Mouse (Mus musculus): Measurements from ENCODE around the gene Hdgfl2. TPM values are rescaled to one million over a fixed set of nuclear protein-coding genes. Genes with fewer than 3 reads are reported as not detected.
"Not testable (repeated sequence)": the region's sequence is repeated elsewhere in the genome, so short reads cannot be mapped to it uniquely, and the experiment has no call there.

Hdgfl2 gene
- polyA plus RNA-seq, 1 experiment from 2014 or later, result 37.2 TPM

DNA sequence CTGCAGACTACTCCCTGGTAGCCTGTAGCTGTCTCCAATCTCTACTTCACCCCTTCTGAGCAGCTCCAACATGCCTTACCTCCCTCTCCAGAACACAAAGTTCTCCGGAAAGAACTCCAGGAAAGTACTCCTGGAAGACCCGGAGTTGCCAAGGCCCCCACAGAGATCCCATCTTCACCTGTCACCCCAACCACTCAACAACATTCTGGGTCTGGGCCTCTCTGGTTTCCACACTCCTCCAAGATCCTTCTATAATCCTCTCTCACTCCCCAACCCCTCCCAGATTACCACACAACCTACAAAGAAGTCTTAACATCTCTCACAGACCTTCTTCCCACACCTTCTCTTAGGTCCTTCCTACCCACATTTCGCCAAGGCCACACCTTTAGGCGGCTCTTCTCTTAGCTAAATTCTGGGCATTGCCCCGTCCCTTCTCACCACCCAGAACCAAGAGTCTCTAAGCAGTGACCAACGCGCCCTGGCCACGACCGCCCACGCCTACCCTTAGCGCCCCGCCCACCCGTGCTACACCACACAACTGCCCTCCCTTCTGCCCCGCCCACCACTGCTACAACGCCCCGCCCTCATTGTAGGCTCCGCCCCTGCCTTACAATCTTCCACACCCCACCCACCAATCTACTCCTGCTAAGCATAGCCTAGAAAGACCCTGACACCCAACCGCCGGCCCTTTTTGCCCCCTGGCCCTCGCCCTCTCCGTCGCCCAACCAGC, 5.2 kb upstream of the Hdgfl2 start:
- H3K27ac ChIP-seq (ENCODE audit: low read length), result peak overlapping the region; percentile 99
- H3K9me3 ChIP-seq (replicated peaks; ENCODE audit: control insufficient read depth, low read length), result no peaks in the 10 kb centered on the region
- H3K4me3 ChIP-seq (ENCODE audit: low read depth, low read length), result peak overlapping the region; percentile 86
- H3K27me3 ChIP-seq (ENCODE audit: control insufficient read depth, insufficient read depth, low read depth, low read length), result no peaks in the 10 kb centered on the region
- peaks cover 25% of the 10 kb centered on the region for H3K4me1 ChIP-seq (ENCODE audit: control insufficient read depth, low read depth, low read length)
- H3K36me3 ChIP-seq (ENCODE audit: control insufficient read depth, insufficient read depth), result peaks cover 17% of the 10 kb centered on the region
- ATAC-seq (ENCODE audit: low read depth), result peak; percentile 17
- peak overlapping the region; percentile 98 for H3K4me2 ChIP-seq (ENCODE audit: low read depth, low read length)
- peak overlapping the region; percentile 76 for H3K9ac ChIP-seq (ENCODE audit: low read depth, low read length)
- WGBS (ENCODE audit: insufficient replicate concordance), result 7% methylated on average over 22 of the region's 22 CpGs

DNA sequence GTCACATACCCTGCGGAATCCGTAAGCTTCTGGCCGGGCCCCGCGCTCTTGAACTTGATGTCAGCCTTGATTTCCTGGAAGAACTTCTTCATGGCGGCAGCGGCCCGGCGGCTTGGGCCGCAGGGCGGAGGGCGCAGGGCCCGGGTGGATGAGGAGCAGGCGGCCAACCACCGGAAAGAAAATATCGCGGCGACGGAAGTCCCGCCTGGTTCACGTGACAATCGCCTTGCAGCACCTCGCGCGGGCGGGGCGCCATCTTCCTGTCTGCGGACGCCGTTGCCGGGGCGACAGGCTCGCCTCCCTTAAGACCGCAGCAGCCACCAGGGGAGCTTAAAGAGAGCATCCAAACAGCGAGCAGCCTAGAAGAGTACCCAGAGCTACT, 4.6 kb upstream of the Hdgfl2 start, which contains the start of gene Ubxn6:
Gene Ubxn6, minus strand, starts transcription at position 202 of the 382 bp plus-strand sequence.
- Histone ChIP-seq H3K4me1 (ENCODE audit: control insufficient read depth, low read depth, low read length) (peaks cover 25% of the 10 kb centered on the region), H3K9me3 (replicated peaks; ENCODE audit: control insufficient read depth, low read length) (no peaks in the 10 kb centered on the region), H3K4me2 (ENCODE audit: low read depth, low read length) (peak within 1 kb of the TSS; percentile 98), H3K36me3 (ENCODE audit: control insufficient read depth, insufficient read depth) (peaks cover 11% of the 10 kb centered on the region), H3K27me3 (ENCODE audit: control insufficient read depth, insufficient read depth, low read depth, low read length) (no peaks in the 10 kb centered on the region), H3K4me3 (ENCODE audit: low read depth, low read length) (peak within 1 kb of the TSS; percentile 86), H3K27ac (ENCODE audit: low read length) (peak within 1 kb of the TSS; percentile 99), H3K9ac (ENCODE audit: low read depth, low read length) (peak within 1 kb of the TSS; percentile 76)
- ATAC-seq (ENCODE audit: low read depth), result peak; percentile 17
- WGBS (ENCODE audit: insufficient replicate concordance), result 0% methylated on average over 35 of the region's 35 CpGs

DNA sequence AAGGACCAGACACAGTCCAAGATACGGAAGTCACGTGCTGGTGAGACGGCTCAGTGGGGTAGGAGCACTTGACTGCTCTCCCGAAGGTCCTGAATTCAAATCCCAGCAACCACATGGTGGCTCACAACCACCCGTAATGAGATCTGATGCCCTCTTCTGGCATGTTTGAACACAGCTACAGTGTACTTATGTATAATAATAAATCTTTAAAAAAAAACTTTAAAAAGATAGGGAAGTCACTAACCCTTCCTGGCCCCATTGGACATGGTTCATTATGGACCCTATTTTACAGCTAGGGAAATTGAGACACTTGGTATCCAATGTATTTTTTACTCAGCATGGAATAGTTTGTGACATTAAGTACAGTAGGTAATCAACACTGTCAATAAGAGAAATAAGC, 1.9 kb upstream of the Hdgfl2 start:
- H3K27me3 ChIP-seq (ENCODE audit: control insufficient read depth, insufficient read depth, low read depth, low read length), result no peaks in the 10 kb centered on the region
- H3K9me3 ChIP-seq (replicated peaks; ENCODE audit: control insufficient read depth, low read length), result no peaks in the 10 kb centered on the region
- no peak overlapping the region for H3K4me3 ChIP-seq (ENCODE audit: low read depth, low read length)
- H3K9ac ChIP-seq (ENCODE audit: low read depth, low read length), result no peak overlapping the region
- H3K36me3 ChIP-seq (ENCODE audit: control insufficient read depth, insufficient read depth), result no peaks in the 10 kb centered on the region
- ATAC-seq (ENCODE audit: low read depth), result no peak
- WGBS (ENCODE audit: insufficient replicate concordance), result 76% methylated on average over 5 of the region's 5 CpGs
- peaks cover 41% of the 10 kb centered on the region for H3K4me1 ChIP-seq (ENCODE audit: control insufficient read depth, low read depth, low read length)
- H3K27ac ChIP-seq (ENCODE audit: low read length), result no peak overlapping the region
- no peak overlapping the region for H3K4me2 ChIP-seq (ENCODE audit: low read depth, low read length)

DNA sequence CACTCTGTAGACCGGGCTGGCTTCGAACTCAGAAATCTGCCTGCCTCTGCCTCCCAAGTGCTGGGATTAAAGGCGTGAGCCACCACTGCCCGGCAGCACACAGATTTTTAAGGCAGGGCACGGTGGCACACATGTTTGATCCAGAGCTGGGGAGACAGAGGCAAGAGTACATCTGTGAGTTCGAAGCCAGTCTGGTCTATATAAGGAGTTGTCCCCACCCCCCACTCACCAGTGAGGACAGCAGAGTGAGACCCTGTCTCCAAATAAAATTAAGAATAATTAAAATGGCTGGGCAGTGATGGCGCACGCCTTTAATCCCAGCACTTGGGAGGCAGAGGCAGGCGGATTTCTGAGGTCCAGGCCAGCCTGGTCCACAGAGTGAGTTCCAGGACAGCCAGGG, 1.1 kb upstream of the Hdgfl2 start:
- not testable (repeated sequence) for H3K27me3 ChIP-seq (ENCODE audit: control insufficient read depth, insufficient read depth, low read depth, low read length); H3K9me3 ChIP-seq (replicated peaks; ENCODE audit: control insufficient read depth, low read length); ATAC-seq (ENCODE audit: low read depth); H3K36me3 ChIP-seq (ENCODE audit: control insufficient read depth, insufficient read depth)
- H3K27ac ChIP-seq (ENCODE audit: low read length), result peak overlapping the region; percentile 71
- H3K4me2 ChIP-seq (ENCODE audit: low read depth, low read length), result peak overlapping the region; percentile 64
- peak overlapping the region; percentile 46 for H3K4me3 ChIP-seq (ENCODE audit: low read depth, low read length)
- H3K9ac ChIP-seq (ENCODE audit: low read depth, low read length), result peak overlapping the region; percentile 42; the same call in 1 of the 2 replicates
- 52% methylated on average over 9 of the region's 9 CpGs for WGBS (ENCODE audit: insufficient replicate concordance)
- peaks cover 41% of the 10 kb centered on the region for H3K4me1 ChIP-seq (ENCODE audit: control insufficient read depth, low read depth, low read length)

DNA sequence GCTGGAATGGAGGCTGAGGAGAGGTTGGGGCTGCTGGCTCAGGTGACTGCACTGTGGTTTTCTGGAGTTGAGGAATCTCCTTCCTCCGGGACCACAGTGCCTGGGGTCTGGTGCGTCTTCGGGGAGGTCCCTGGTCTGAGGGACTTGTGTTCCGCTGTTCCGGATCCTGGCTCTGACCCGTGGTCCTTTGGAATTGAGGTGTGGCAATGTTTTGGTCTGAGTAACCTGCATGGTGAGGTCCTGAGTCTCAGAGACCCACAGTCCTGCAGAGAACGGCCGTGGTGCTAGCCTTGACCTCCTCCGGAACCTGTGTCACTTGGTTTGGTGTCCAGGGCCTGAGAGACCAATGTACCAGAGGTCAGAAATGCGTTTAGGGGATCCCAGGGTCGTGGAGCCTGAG, 487 bp downstream of the Hdgfl2 start:
- no peak for ATAC-seq (ENCODE audit: low read depth)
- peak overlapping the region; percentile 92 for H3K4me2 ChIP-seq (ENCODE audit: low read depth, low read length)
- H3K9ac ChIP-seq (ENCODE audit: low read depth, low read length), result peak overlapping the region; percentile 82

DNA sequence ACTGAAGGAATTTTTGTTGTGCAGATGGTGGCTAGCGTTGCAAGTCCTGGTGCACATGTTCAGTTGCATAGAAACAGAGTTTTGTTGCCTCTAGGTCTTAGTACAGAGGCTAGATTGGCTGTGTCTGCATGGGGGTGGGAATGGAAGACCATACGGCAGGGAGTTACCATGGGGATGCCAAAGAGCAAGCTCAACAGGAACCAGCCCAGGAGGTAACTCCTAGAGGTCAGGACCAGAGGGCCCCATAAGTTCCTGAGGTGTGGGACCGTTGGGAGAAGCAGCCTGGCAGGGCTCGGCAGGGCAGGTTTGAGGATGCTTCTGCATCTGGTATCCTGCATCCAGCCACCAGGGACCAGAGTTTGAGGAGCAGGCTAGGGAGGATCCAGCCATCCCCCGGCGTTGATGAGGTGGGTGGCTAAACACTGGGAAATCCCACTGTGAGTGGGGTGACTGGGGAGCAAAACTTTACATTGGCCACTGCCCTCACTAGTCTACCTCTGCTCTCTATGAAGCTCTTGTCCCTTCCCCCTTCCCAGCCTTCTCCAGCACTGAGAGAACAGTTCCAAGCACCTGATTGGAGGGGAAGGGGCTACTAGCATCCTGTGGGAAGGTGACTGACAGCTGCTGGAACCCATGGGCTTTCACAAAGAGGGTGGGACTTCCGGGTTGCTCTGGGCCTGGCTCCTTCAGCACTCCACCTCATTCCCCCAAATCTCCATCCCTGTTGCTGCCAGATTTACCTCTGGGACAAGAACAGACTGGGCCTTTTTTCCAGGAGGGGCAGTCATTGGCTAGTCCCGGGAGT, 1.5 kb downstream of the Hdgfl2 start:
- Histone ChIP-seq H3K36me3 (ENCODE audit: control insufficient read depth, insufficient read depth) (no peaks in the 10 kb centered on the region), H3K4me3 (ENCODE audit: low read depth, low read length) (peak overlapping the region; percentile 80), H3K27ac (ENCODE audit: low read length) (no peak overlapping the region), H3K9me3 (replicated peaks; ENCODE audit: control insufficient read depth, low read length) (no peaks in the 10 kb centered on the region), H3K9ac (ENCODE audit: low read depth, low read length) (peak overlapping the region; percentile 82), H3K27me3 (ENCODE audit: control insufficient read depth, insufficient read depth, low read depth, low read length) (no peaks in the 10 kb centered on the region), H3K4me1 (ENCODE audit: control insufficient read depth, low read depth, low read length) (peaks cover 21% of the 10 kb centered on the region), H3K4me2 (ENCODE audit: low read depth, low read length) (peak overlapping the region; percentile 92)
- 28% methylated on average over 8 of the region's 8 CpGs for WGBS (ENCODE audit: insufficient replicate concordance)
- no peak for ATAC-seq (ENCODE audit: low read depth)

More for the DNA sequence above, 487 bp downstream of the Hdgfl2 start:
- under 1% methylated on average over 11 of the region's 11 CpGs for WGBS (ENCODE audit: insufficient replicate concordance)
- H3K27me3 ChIP-seq (ENCODE audit: control insufficient read depth, insufficient read depth, low read depth, low read length), result no peaks in the 10 kb centered on the region
- peak overlapping the region; percentile 63 for H3K27ac ChIP-seq (ENCODE audit: low read length)
- no peaks in the 10 kb centered on the region for H3K36me3 ChIP-seq (ENCODE audit: control insufficient read depth, insufficient read depth)
- H3K4me3 ChIP-seq (ENCODE audit: low read depth, low read length), result peak overlapping the region; percentile 80
- H3K4me1 ChIP-seq (ENCODE audit: control insufficient read depth, low read depth, low read length), result peaks cover 29% of the 10 kb centered on the region
- H3K9me3 ChIP-seq (replicated peaks; ENCODE audit: control insufficient read depth, low read length), result no peaks in the 10 kb centered on the region

DNA sequence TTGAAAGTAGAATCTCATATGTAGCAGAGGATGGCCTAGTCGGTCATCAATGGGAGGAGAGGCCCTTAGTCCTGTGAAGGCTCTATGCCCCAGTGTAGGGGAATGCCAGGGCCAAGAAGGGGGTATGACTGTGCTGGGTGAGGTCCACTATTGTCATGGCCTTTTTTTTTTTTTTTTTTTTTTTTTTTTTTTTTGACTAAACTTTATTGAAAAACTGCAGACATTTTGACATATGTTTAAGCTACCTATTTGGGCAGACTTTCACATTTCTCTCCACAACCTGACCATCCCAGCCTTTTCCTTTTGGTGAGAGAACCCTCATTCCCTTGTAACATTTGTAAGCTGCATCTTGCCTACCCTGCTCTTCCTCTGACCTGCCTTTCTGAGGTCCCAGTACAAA, 12.9 kb downstream of the Hdgfl2 start:
- Histone ChIP-seq H3K27ac (ENCODE audit: low read length) (no peak overlapping the region), H3K27me3 (ENCODE audit: control insufficient read depth, insufficient read depth, low read depth, low read length) (no peaks in the 10 kb centered on the region), H3K36me3 (ENCODE audit: control insufficient read depth, insufficient read depth) (peaks cover 12% of the 10 kb centered on the region), H3K4me2 (ENCODE audit: low read depth, low read length) (no peak overlapping the region), H3K4me1 (ENCODE audit: control insufficient read depth, low read depth, low read length) (no peaks in the 10 kb centered on the region), H3K9ac (ENCODE audit: low read depth, low read length) (no peak overlapping the region), H3K9me3 (replicated peaks; ENCODE audit: control insufficient read depth, low read length) (no peaks in the 10 kb centered on the region), H3K4me3 (ENCODE audit: low read depth, low read length) (no peak overlapping the region)
- no peak for ATAC-seq (ENCODE audit: low read depth)
- 81% methylated on average over 1 of the region's 1 CpGs for WGBS (ENCODE audit: insufficient replicate concordance)

DNA sequence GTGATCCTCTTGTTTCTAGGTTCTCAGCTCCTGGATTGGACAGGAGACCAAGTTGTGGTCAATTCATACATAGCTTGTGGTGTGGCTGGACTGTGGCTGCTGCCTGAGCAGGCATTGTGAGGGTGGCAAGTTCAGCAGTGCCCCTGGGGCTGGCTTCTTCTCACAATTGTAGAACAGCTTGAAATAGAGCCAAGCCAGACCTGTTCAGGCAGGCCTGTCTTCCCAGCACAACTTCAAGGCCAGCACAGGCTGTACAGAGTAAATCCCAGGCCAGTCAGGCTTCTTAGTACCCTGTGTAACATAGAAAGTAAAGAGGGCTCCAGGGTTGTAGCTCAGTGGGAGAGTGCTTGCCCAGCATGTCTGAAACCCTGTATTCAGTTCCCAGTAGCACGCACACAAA, 13.4 kb downstream of the Hdgfl2 start:
- 88% methylated on average over 1 of the region's 1 CpGs for WGBS (ENCODE audit: insufficient replicate concordance)
- no peak for ATAC-seq (ENCODE audit: low read depth)
- H3K4me1 ChIP-seq (ENCODE audit: control insufficient read depth, low read depth, low read length), result no peaks in the 10 kb centered on the region
- H3K27me3 ChIP-seq (ENCODE audit: control insufficient read depth, insufficient read depth, low read depth, low read length), result no peaks in the 10 kb centered on the region
- no peak overlapping the region for H3K9ac ChIP-seq (ENCODE audit: low read depth, low read length)
- no peaks in the 10 kb centered on the region for H3K9me3 ChIP-seq (replicated peaks; ENCODE audit: control insufficient read depth, low read length)
- no peak overlapping the region for H3K4me3 ChIP-seq (ENCODE audit: low read depth, low read length)
- no peak overlapping the region for H3K4me2 ChIP-seq (ENCODE audit: low read depth, low read length)
- peaks cover 14% of the 10 kb centered on the region for H3K36me3 ChIP-seq (ENCODE audit: control insufficient read depth, insufficient read depth)
- no peak overlapping the region for H3K27ac ChIP-seq (ENCODE audit: low read length)

DNA sequence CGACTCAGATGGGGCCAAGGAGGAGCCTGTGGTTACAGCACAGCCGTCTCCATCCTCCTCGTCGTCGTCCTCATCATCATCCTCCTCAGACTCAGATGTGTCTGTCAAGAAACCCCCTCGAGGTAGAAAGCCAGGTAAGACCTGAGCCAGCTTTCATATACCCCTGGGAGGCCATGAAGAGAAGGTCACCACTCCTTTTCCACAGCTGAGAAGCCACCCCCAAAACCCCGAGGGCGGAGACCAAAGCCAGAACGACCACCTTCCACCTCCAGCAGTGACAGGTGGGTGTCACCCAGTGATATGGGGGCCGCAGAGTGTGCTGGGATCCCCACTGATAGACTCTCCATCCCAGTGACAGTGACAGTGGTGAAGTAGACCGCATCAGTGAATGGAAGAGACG, 17.4 kb downstream of the Hdgfl2 start:
- Histone ChIP-seq H3K27me3 (ENCODE audit: control insufficient read depth, insufficient read depth, low read depth, low read length) (no peaks in the 10 kb centered on the region), H3K9ac (ENCODE audit: low read depth, low read length) (no peak overlapping the region), H3K27ac (ENCODE audit: low read length) (no peak overlapping the region), H3K4me2 (ENCODE audit: low read depth, low read length) (no peak overlapping the region), H3K4me1 (ENCODE audit: control insufficient read depth, low read depth, low read length) (no peaks in the 10 kb centered on the region), H3K9me3 (replicated peaks; ENCODE audit: control insufficient read depth, low read length) (no peaks in the 10 kb centered on the region), H3K36me3 (ENCODE audit: control insufficient read depth, insufficient read depth) (peaks cover 39% of the 10 kb centered on the region), H3K4me3 (ENCODE audit: low read depth, low read length) (no peak overlapping the region)
- 77% methylated on average over 12 of the region's 12 CpGs for WGBS (ENCODE audit: insufficient replicate concordance)
- ATAC-seq (ENCODE audit: low read depth), result no peak
